Mouse (Mus musculus): ENCODE data around the gene Trim30b.
"Not testable (repeated sequence)": the region's sequence is repeated elsewhere in the genome, so short reads cannot be mapped to it uniquely, and the experiment has no call there.

GRCm38 (mm10) chr7:104348043-104348442 lies 21.6 kb downstream of the Trim30b start:
- TF ChIP-seq CEBPB (IDR thresholded peaks at IDR 0.05; ENCODE audit: insufficient read depth, poor library complexity, severe bottlenecking); MAX (IDR thresholded peaks at IDR 0.05; ENCODE audit: low read depth): not testable (repeated sequence)
